Comparison of ENCODE assay signal across 20 mouse cellular contexts in the genomic region with DNA sequence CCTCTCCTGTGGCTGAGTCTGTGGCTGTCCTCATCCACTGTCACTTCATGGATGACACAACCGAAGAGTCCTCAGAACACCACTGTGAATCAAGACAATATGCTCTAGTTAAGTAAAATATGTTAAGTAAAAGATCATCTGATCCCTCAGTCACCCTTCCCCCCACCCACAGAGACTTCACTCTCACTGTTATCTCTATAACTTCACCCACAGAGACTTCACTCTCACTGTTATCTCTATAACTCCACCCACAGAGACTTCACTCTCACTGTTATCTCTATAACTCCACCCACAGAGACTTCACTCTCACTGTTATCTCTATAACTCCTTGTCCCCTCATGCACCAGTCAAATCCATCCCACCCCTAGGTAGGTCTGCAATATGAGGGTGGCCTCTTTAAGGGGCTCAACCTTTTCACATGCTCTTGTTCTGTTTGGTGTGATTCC. TPM values are rescaled to one million over a fixed set of nuclear protein-coding genes. Genes with fewer than 3 reads are reported as not detected.
DNase-seq lines count a peak whose midpoint lies in the region; ATAC-seq lines count a peak whose summit lies in the region.
"Had no signal": no experiment of that assay in that cellular context is flagged by ENCODE, and none has a peak within 500 bp of the region (broad histone marks: within the 10 kb centered on the region; RNA-seq: fewer than 3 reads in every experiment).

No protein-coding gene starts in this region.

- no peak overlapping the region for H3K4me2 ChIP-seq in midbrain, embryonic 11.5 days
- H3K4me2 ChIP-seq in midbrain, embryonic 16.5 days (ENCODE audit: low read length) = no peak overlapping the region
- H3K4me2 ChIP-seq in liver, embryonic 16.5 days (ENCODE audit: low read depth, low read length) = peak overlapping the region; percentile 21
- H3K4me2 ChIP-seq: embryonic facial prominence, embryonic 15.5 days; forebrain, embryonic 13.5 days; hindbrain, embryonic 14.5 days; limb, embryonic 12.5 days had no signal

- DNase-seq in midbrain, embryonic 11.5 days (ENCODE audit: low spot score, missing footprints) = peak; percentile 6
- DNase-seq in thymus, postnatal 0 days (ENCODE audit: low spot score) = no peak
- no peak for DNase-seq in urinary bladder, adult 18-20 months (ENCODE audit: low spot score in 2 of 2)
- no peak for DNase-seq in lung, adult 18-20 months
- DNase-seq: adrenal gland, adult 8-10 months; B cell, adult 2 months; cerebellum, adult 11 months; cerebellum, postnatal 10 days; gastrocnemius, postnatal 10 days; heart, adult 18-20 months; heart, postnatal 36 days; right cerebral cortex, postnatal 25 days; thymus, adult 2 months had no signal

- no peaks in the 10 kb centered on the region for H3K4me1 ChIP-seq in midbrain, embryonic 11.5 days (ENCODE audit: control insufficient read depth, insufficient read depth, low read length)
- H3K4me1 ChIP-seq in midbrain, embryonic 16.5 days (ENCODE audit: control insufficient read depth, insufficient read depth, low read length) = no peaks in the 10 kb centered on the region
- peaks cover 5% of the 10 kb centered on the region for H3K4me1 ChIP-seq in liver, embryonic 16.5 days (ENCODE audit: control insufficient read depth, low read depth, low read length)
- H3K4me1 ChIP-seq: forebrain, embryonic 13.5 days had no signal

- no peak overlapping the region for H3K27ac ChIP-seq in midbrain, embryonic 11.5 days (ENCODE audit: low read depth, low read length)
- H3K27ac ChIP-seq in midbrain, embryonic 16.5 days (ENCODE audit: low read length) = no peak overlapping the region
- peak overlapping the region; percentile 69 for H3K27ac ChIP-seq in liver, embryonic 16.5 days (ENCODE audit: low read length)
- H3K27ac ChIP-seq: embryonic facial prominence, embryonic 15.5 days; forebrain, embryonic 13.5 days; hindbrain, embryonic 14.5 days; limb, embryonic 12.5 days had no signal

- no peaks in the 10 kb centered on the region for H3K9me3 ChIP-seq in midbrain, embryonic 11.5 days (ENCODE audit: control insufficient read depth, low read length)
- no peaks in the 10 kb centered on the region for H3K9me3 ChIP-seq in midbrain, embryonic 16.5 days (replicated peaks; ENCODE audit: control insufficient read depth, low read length, poor library complexity, severe bottlenecking)
- no peaks in the 10 kb centered on the region for H3K9me3 ChIP-seq in liver, embryonic 16.5 days (replicated peaks; ENCODE audit: control insufficient read depth, low read length)
- H3K9me3 ChIP-seq: embryonic facial prominence, embryonic 15.5 days; forebrain, embryonic 13.5 days; limb, embryonic 12.5 days had no signal

- 89% methylated on average over 1 of the region's 1 CpGs for WGBS in midbrain, embryonic 11.5 days
- 88% methylated on average over 1 of the region's 1 CpGs for WGBS in midbrain, embryonic 16.5 days
- 39% methylated on average over 1 of the region's 1 CpGs for WGBS in liver, embryonic 16.5 days (ENCODE audit: insufficient replicate concordance)

- H3K9ac ChIP-seq in midbrain, embryonic 11.5 days (ENCODE audit: low read length) = no peak overlapping the region
- H3K9ac ChIP-seq in midbrain, embryonic 16.5 days (ENCODE audit: low read depth, low read length) = no peak overlapping the region
- no peak overlapping the region for H3K9ac ChIP-seq in liver, embryonic 16.5 days (ENCODE audit: low read depth, low read length)
- H3K9ac ChIP-seq: embryonic facial prominence, embryonic 15.5 days; forebrain, embryonic 13.5 days; hindbrain, embryonic 14.5 days; limb, embryonic 12.5 days had no signal

- no peaks in the 10 kb centered on the region for H3K27me3 ChIP-seq in midbrain, embryonic 11.5 days (ENCODE audit: control insufficient read depth, insufficient read depth, low read length)
- H3K27me3 ChIP-seq in midbrain, embryonic 16.5 days (ENCODE audit: control insufficient read depth, insufficient read depth, low read depth, low read length) = no peaks in the 10 kb centered on the region
- H3K27me3 ChIP-seq in liver, embryonic 16.5 days (ENCODE audit: control insufficient read depth, insufficient read depth, low read depth, low read length) = no peaks in the 10 kb centered on the region
- H3K27me3 ChIP-seq: embryonic facial prominence, embryonic 15.5 days; forebrain, embryonic 13.5 days; limb, embryonic 12.5 days had no signal

- H3K4me3 ChIP-seq in midbrain, embryonic 11.5 days (ENCODE audit: low read depth, low read length) = no peak overlapping the region
- H3K4me3 ChIP-seq in midbrain, embryonic 16.5 days (ENCODE audit: low read depth, low read length) = no peak overlapping the region
- H3K4me3 ChIP-seq in liver, embryonic 16.5 days (ENCODE audit: low read depth, low read length) = 0 out of 2 replicates have a peak overlapping the region, but pooled peaks have one; percentile 11
- H3K4me3 ChIP-seq: embryonic facial prominence, embryonic 15.5 days; forebrain, embryonic 13.5 days; limb, embryonic 12.5 days had no signal

- ATAC-seq in midbrain, embryonic 11.5 days (ENCODE audit: low FRiP score) = no peak
- ATAC-seq in midbrain, embryonic 16.5 days = no peak
- ATAC-seq in erythroid progenitor cell, adult 5-6 weeks (replicated peaks; ENCODE audit: low FRiP score, poor library complexity, severe bottlenecking) = peak; percentile 92
- ATAC-seq in liver, embryonic 16.5 days (ENCODE audit: low read depth) = peak; percentile 92
- ATAC-seq: forebrain, embryonic 13.5 days had no signal

- H3K36me3 ChIP-seq in midbrain, embryonic 11.5 days (ENCODE audit: control insufficient read depth, insufficient read depth, low read length) = no peaks in the 10 kb centered on the region
- H3K36me3 ChIP-seq in midbrain, embryonic 16.5 days (ENCODE audit: control insufficient read depth, insufficient read depth, low read length) = no peaks in the 10 kb centered on the region
- H3K36me3 ChIP-seq in liver, embryonic 16.5 days (ENCODE audit: control insufficient read depth, insufficient read depth) = no peaks in the 10 kb centered on the region
- H3K36me3 ChIP-seq: embryonic facial prominence, embryonic 15.5 days; limb, embryonic 12.5 days had no signal

RNA-seq across cellular contexts. Expression of a gene that starts 11.9 kb away (rescaled TPM):
- polyA plus RNA-seq in midbrain, embryonic 11.5 days (2014; fragmentation: Nextera tagmentation; extraction: Ambion mirVana) = 19.6 and 22.4 TPM in 2 replicates
- 16.3 and 20.1 TPM in 2 replicates for polyA plus RNA-seq in midbrain, embryonic 16.5 days (2015; fragmentation: Nextera tagmentation; extraction: Ambion mirVana)
- total RNA-seq in erythroid progenitor cell, adult 5-6 weeks (2015; ENCODE audit: low replicate concordance) = 4.6 TPM in 1 of 2 replicates, not detected in the other
- total RNA-seq in erythroid progenitor cell, adult 5-6 weeks (2017; ENCODE audit: low replicate concordance) = 1.1 and 1.5 TPM in 2 replicates
- polyA plus RNA-seq in liver, embryonic 16.5 days (2015; fragmentation: Nextera tagmentation; extraction: Ambion mirVana) = 2.8 and 3.3 TPM in 2 replicates
- polyA plus RNA-seq in thymus, postnatal 0 days (2015; fragmentation: Nextera tagmentation; extraction: Ambion mirVana) = 0.95 and 1.5 TPM in 2 replicates

RNA-seq across cellular contexts. Expression of a gene that starts 43.5 kb away (rescaled TPM):
- polyA plus RNA-seq in midbrain, embryonic 11.5 days (2014; fragmentation: Nextera tagmentation; extraction: Ambion mirVana) = 147 and 160 TPM in 2 replicates
- polyA plus RNA-seq in midbrain, embryonic 16.5 days (2015; fragmentation: Nextera tagmentation; extraction: Ambion mirVana) = 165 and 169 TPM in 2 replicates
- total RNA-seq in erythroid progenitor cell, adult 5-6 weeks (2015; ENCODE audit: low replicate concordance) = 18.4 and 39.3 TPM in 2 replicates
- 17.5 and 44.7 TPM in 2 replicates for total RNA-seq in erythroid progenitor cell, adult 5-6 weeks (2017; ENCODE audit: low replicate concordance)
- 52.9 and 62.2 TPM in 2 replicates for polyA plus RNA-seq in liver, embryonic 16.5 days (2015; fragmentation: Nextera tagmentation; extraction: Ambion mirVana)
- 180 and 185 TPM in 2 replicates for polyA plus RNA-seq in thymus, postnatal 0 days (2015; fragmentation: Nextera tagmentation; extraction: Ambion mirVana)

Comparison
In these comparisons a context has a peak if more than half of its experiments do, and no peak if none do; other contexts are left out.
1. ATAC-seq: peak in erythroid progenitor cell, adult 5-6 weeks (single experiment) and liver, embryonic 16.5 days (single experiment); none in midbrain, embryonic 11.5 days (single experiment) and midbrain, embryonic 16.5 days (single experiment).